Mouse (Mus musculus) liver, embryonic 12.5 days (tissue): ENCODE measurements around the gene Tsc22d3. TPM values are rescaled to one million over a fixed set of nuclear protein-coding genes. Genes with fewer than 3 reads are reported as not detected.
A peak's percentile ranks its signal among the peaks of the same experiment; 100 is the strongest.

Experiments
- ATAC-seq: fragments of 200-750 bp; cut with Nextera tagmentation; 2 replicates; pipeline ENCODE4 v1.8.0; 2017; ENCODE audit warnings: moderate number of reproducible peaks, mild to moderate bottlenecking, moderate library complexity
- H3K27ac ChIP-seq: fragments of 300-500 bp; sonication (generic); 2 replicates; pipeline ENCODE4 v1.5.1; 2016; ENCODE audit warnings: mild to moderate bottlenecking
- H3K27me3 ChIP-seq: fragments of 300-500 bp; sonication (generic); replicated peaks from 2 replicates; pipeline ENCODE4 v1.6.1; 2016; ENCODE audit warnings: mild to moderate bottlenecking, moderate library complexity
- H3K36me3 ChIP-seq: fragments of 300-500 bp; sonication (generic); 2 replicates; pipeline ENCODE4 v1.6.1; 2016; ENCODE audit warnings: mild to moderate bottlenecking, moderate library complexity
- H3K4me1 ChIP-seq: fragments of 300-500 bp; sonication (generic); 2 replicates; pipeline ENCODE4 v1.6.1; 2016
- H3K4me2 ChIP-seq: fragments of 300-500 bp; sonication (generic); 2 replicates; pipeline ENCODE4 v1.6.1; 2016; ENCODE audit warnings: mild to moderate bottlenecking, moderate library complexity
- H3K4me3 ChIP-seq: fragments of 300-500 bp; sonication (generic); 2 replicates; pipeline ENCODE4 v1.5.1; 2016; ENCODE audit warnings: mild to moderate bottlenecking, moderate library complexity
- H3K9ac ChIP-seq: fragments of 300-500 bp; sonication (generic); 2 replicates; pipeline ENCODE4 v1.6.1; 2016; ENCODE audit warnings: mild to moderate bottlenecking, moderate library complexity
- H3K9me3 ChIP-seq: fragments of 300-500 bp; sonication (generic); replicated peaks from 2 replicates; pipeline ENCODE4 v1.6.1; 2016; ENCODE audit warnings: mild to moderate bottlenecking, moderate library complexity
- WGBS: fragments of 180-500 bp; shearing (Covaris S2); methylation state at CpG from one replicate; pipeline ENCODE4 v1.1.7; 2016; ENCODE audit not compliant: insufficient replicate concordance; 5-methylcytosine and 5-hydroxymethylcytosine counted together
- polyA plus RNA-seq: library from polyadenylated mRNA; unstranded; fragments of >200 nt; fragmentation: Nextera tagmentation; extraction: Ambion mirVana; gene quantifications from 2 replicates; pipeline ENCODE4 v1.2.1, GENCODE M21; 2016

Tsc22d3 gene
- 16.0 and 17.1 TPM in 2 replicates for polyA plus RNA-seq

DNA sequence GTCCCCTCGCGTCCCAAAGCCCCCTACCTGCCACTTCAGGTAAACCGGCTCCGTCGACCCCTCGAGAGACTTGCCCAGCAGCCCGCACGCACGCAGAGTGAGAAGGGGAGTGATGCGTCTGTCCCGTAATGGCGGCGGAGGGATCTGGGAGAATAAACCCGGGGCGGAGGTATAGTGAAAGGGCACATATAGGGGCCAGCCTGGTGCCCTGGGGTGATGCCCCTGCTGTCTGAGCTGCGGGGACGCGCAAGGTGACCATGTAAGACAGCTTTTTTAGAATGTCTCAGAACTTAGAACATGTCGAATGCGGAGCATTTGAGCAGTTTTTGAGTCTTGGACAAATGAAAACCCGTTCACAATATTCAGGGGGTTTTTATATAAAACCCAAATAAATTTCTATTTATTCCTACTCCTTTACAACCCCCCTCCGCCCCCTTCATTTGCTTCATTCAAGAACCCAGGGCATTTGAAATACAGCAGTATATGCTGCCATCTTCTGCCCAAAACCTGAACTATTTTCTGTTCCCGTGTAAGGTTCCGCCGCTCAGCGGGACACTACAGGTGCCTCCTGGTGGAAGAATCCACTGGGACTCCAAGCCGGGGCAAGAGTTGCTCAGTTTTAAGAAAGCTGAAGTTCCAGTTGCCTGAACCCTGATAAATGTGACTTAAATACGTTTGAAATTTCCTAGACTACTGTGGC is at the start of gene Tsc22d3:
Gene Tsc22d3, minus strand, starts transcription at position 250 of the 700 bp plus-strand sequence.
- WGBS, result 20% methylated on average over 28 of the region's 28 CpGs
- Histone ChIP-seq H3K9me3 (no peaks in the 10 kb centered on the region), H3K4me1 (peaks cover 8% of the 10 kb centered on the region; the same call in 1 of the 2 replicates), H3K4me2 (peak within 1 kb of the TSS; percentile 83), H3K9ac (peak within 1 kb of the TSS; percentile 48; the same call in 1 of the 2 replicates), H3K36me3 (no peaks in the 10 kb centered on the region), H3K27me3 (peaks cover 66% of the 10 kb centered on the region), H3K27ac (no peak within 1 kb of the TSS), H3K4me3 (peak within 1 kb of the TSS; percentile 58)
- ATAC-seq, result peak; percentile 24; the same call in 1 of the 2 replicates

DNA sequence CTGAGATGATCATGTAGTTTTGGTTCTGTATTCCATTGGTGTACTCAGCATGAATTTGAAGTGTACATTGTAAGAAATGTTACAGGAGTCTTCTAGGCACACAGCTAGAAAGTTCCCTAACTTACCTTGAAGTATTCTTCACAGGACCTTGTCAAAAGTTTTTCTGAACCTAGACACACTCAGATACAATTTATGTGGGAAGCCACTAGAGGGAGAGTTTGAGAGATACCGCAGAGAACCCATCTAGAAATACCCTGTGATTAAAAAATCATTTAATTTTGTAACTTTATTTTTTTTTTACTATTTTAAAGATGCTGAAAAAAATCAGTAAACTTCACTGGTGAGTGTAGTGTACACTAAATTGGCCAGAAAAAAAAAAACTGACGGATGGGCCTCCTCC is 39.1 kb upstream of the Tsc22d3 start:
- Histone ChIP-seq H3K4me3 (no peak overlapping the region), H3K9me3 (no peaks in the 10 kb centered on the region), H3K4me2 (no peak overlapping the region), H3K27ac (no peak overlapping the region), H3K27me3 (0 out of 2 replicates have a peak, but pooled peaks cover 5% of the 10 kb centered on the region), H3K36me3 (no peaks in the 10 kb centered on the region), H3K9ac (no peak overlapping the region), H3K4me1 (no peaks in the 10 kb centered on the region)
- WGBS, result 47% methylated on average over 2 of the region's 2 CpGs
- no peak for ATAC-seq

- Histone ChIP-seq H3K36me3 (no peaks in the 10 kb centered on the region), H3K4me1 (no peaks in the 10 kb centered on the region), H3K9me3 (no peaks in the 10 kb centered on the region), H3K27ac (no peak overlapping the region), H3K4me3 (no peak overlapping the region), H3K27me3 (0 out of 2 replicates have a peak, but pooled peaks cover 5% of the 10 kb centered on the region), H3K4me2 (no peak overlapping the region), H3K9ac (no peak overlapping the region)
- WGBS, result 67% methylated on average over 5 of the region's 5 CpGs
- ATAC-seq, result no peak
These were observed 37.6 kb upstream of the Tsc22d3 start for GRCm38 (mm10) chrX:140638028-140638427.

DNA sequence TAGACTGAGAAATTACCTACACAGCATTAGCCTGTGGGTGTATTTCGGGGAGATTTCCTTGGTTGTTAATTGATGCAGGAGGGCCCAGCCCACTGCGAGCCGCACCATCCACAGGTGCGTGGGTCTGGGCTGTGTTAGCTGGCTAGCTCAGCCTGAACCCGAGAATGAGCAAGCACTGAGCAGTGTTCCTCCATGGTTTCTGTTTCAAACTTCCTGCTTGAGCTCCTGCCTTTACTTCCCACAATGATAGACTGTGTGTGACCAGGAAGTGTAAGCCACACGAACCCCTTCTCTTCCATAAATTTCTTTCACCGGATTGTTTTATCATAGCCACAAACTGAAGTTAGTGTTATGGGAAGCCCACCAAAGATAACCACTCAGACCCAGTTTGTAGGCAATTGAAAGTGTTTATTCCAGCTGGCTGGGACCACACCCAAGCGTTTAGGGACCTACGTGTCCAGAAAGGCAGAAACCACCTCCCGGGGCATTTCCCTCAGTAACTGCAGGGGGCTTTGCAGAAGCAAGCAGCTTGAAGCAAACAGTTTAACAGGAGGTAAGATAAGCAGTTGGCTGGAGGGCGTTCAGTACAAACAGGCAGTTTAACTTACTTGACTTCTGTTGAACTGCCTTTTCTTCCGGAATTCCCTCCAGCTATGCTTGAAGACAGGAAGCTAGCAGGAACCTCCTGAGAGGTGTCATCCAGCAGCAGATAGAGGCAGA is 24.6 kb upstream of the Tsc22d3 start:
- no peak overlapping the region for H3K4me3 ChIP-seq
- no peaks in the 10 kb centered on the region for H3K9me3 ChIP-seq
- H3K9ac ChIP-seq, result no peak overlapping the region
- H3K4me1 ChIP-seq, result no peaks in the 10 kb centered on the region
- H3K4me2 ChIP-seq, result peak overlapping the region; percentile 24
- no peak overlapping the region for H3K27ac ChIP-seq
- ATAC-seq, result no peak
- WGBS, result 33% methylated on average over 12 of the region's 12 CpGs
- no peaks in the 10 kb centered on the region; the same call in 1 of the 2 replicates for H3K27me3 ChIP-seq
- H3K36me3 ChIP-seq, result no peaks in the 10 kb centered on the region

GRCm38 (mm10) chrX:140609938-140610337 is 9.5 kb upstream of the Tsc22d3 start:
- Histone ChIP-seq H3K27ac (no peak overlapping the region), H3K9me3 (no peaks in the 10 kb centered on the region), H3K9ac (no peak overlapping the region), H3K4me2 (no peak overlapping the region), H3K27me3 (peaks cover 17% of the 10 kb centered on the region), H3K4me3 (no peak overlapping the region), H3K36me3 (no peaks in the 10 kb centered on the region), H3K4me1 (no peaks in the 10 kb centered on the region)
- ATAC-seq, result no peak
- 40% methylated on average over 4 of the region's 4 CpGs for WGBS

DNA sequence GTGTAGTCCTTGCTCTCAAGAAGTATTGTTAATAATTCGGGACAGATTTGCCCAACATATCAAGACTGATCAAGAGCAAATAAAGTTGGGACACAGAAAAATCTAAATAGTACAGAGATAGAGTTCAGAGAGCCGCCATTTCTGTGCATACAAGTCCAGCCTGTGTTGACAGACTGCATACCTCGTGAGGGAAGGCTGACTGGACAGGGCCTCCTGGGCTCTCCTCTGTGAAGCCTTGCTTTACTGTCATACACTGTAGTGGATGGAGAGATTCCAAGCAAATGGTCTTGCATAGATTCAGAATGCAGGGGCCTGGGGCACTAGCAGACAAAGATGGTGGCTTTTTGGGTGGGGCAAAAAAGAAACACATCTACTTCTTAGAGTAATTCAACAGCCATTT is 1.4 kb upstream of the Tsc22d3 start:
- H3K36me3 ChIP-seq, result no peaks in the 10 kb centered on the region
- H3K27me3 ChIP-seq, result peaks cover 65% of the 10 kb centered on the region
- no peak overlapping the region for H3K4me2 ChIP-seq

DNA sequence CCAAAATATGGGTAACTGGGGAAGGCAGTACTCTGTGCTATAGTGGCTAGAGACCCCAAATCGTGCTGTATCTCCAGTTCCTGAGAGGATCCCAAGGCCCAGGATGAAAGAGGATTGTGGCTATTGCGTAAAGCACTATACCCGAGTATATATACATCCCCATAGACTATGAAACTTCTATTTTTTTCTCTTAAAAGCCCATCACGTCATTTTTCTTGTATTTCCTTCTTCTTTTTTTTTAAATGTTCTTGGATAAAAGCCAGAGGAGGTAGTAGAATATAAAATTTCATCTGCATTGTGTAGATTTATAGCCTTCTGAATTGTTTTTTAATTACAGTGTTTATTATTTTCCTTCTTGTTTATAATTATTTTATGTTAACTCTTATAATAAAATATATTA is 852 bp upstream of the Tsc22d3 start:
- ATAC-seq, result no peak
- no peak overlapping the region for H3K4me3 ChIP-seq
- peaks cover 8% of the 10 kb centered on the region; the same call in 1 of the 2 replicates for H3K4me1 ChIP-seq
- H3K27ac ChIP-seq, result no peak overlapping the region
- H3K4me2 ChIP-seq, result no peak overlapping the region
- H3K9me3 ChIP-seq, result no peaks in the 10 kb centered on the region
- no peaks in the 10 kb centered on the region for H3K36me3 ChIP-seq
- no peak overlapping the region for H3K9ac ChIP-seq
- H3K27me3 ChIP-seq, result peaks cover 64% of the 10 kb centered on the region
- WGBS, result 50% methylated on average over 4 of the region's 4 CpGs

More for the DNA sequence above, 1.4 kb upstream of the Tsc22d3 start:
- ATAC-seq, result no peak
- Histone ChIP-seq H3K4me1 (peaks cover 8% of the 10 kb centered on the region; the same call in 1 of the 2 replicates), H3K27ac (no peak overlapping the region), H3K9ac (no peak overlapping the region), H3K9me3 (no peaks in the 10 kb centered on the region), H3K4me3 (no peak overlapping the region)
- 56% methylated on average over 3 of the region's 3 CpGs for WGBS

DNA sequence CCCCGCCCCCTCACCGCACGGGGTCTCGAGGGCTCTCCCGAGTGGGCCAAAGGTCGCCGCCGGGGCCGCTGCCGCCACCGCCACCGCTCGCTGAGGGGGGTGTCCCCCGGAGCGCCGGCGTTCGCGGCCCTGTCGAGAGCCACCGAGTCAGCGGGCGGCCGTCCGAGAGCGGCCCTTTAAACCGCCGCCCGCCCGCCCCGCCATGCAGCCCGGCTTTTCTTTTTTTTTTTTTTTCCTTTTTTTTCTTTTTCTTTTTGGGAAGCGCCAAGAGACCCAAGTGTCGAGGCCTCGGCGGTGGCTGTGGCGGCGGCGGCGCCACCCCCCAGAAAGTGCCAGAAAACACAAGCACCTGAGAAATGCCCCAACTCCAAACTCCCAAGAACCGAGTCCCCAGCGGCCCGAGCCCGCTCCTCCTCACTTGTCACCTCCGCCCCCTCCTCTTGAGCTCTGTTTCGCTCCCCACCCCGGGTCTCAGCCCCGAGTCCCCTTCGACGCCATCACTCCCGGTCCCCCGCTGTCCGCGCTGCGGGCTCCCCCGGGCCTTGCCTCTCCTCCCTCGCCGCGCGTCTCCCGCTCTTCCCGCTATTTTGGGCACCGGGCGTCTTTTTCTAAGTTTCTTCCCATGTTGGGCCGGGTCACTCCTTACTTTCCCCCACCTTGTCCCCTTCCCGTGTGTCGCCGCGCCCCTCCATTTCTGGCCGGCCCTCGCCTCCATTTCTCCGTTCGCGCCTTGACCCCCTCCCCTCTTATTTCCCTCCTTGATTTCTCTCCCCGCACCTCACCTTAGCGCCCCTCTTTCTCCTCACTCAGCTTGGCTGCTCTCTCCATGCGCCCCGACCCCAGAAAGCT is 674 bp downstream of the Tsc22d3 start:
- WGBS, result 15% methylated on average over 60 of the region's 78 CpGs
- H3K27ac ChIP-seq, result no peak overlapping the region

DNA sequence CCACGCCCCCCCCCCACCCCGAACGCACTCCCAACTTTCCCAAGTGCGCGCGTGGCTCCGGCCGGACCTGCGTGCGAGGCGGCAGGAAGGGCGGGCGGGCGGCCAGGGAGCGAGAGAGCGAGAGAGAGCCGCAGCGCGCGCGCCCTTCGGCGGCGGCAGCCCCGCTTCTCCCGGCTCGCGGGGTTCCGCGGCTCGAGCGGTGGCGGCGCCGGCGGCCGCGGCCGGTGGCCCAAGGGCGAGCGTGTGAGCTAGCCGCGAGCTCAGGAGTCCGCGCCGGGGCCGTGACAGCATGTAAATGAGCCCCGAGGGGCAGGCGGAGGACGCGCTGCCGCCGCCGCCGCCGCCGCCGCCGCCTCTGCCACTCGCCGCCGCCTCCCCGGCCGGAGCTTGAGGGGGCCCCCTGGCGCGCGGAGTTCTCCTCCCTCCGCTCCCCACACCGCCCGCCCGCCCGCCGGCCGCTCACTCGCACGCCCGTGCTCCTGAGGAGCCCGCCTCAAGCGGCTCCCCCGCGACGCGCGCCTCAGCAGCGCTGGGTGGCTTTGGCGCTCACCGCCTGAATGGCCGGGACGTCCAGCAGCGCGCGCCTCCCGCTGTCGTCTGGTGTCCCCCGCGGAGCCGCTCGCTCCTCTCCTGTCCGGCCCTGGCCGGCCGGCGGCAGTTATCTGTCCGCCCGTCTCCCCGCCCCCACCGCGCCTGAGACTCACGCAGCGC is 1.5 kb downstream of the Tsc22d3 start:
- no peaks in the 10 kb centered on the region for H3K36me3 ChIP-seq
- no peaks in the 10 kb centered on the region for H3K9me3 ChIP-seq
- 22% methylated on average over 18 of the region's 109 CpGs for WGBS
- peak; percentile 81 for ATAC-seq
- H3K4me1 ChIP-seq, result peaks cover 8% of the 10 kb centered on the region; the same call in 1 of the 2 replicates
- no peak overlapping the region for H3K27ac ChIP-seq
- H3K4me2 ChIP-seq, result peak overlapping the region; percentile 83
- peak overlapping the region; percentile 48; the same call in 1 of the 2 replicates for H3K9ac ChIP-seq
- H3K4me3 ChIP-seq, result peak overlapping the region; percentile 58
- H3K27me3 ChIP-seq, result peaks cover 65% of the 10 kb centered on the region

More for the DNA sequence above, 674 bp downstream of the Tsc22d3 start:
- Histone ChIP-seq H3K36me3 (no peaks in the 10 kb centered on the region), H3K4me1 (peaks cover 8% of the 10 kb centered on the region; the same call in 1 of the 2 replicates), H3K4me2 (peak overlapping the region; percentile 83), H3K9me3 (no peaks in the 10 kb centered on the region), H3K9ac (peak overlapping the region; percentile 48; the same call in 1 of the 2 replicates), H3K4me3 (peak overlapping the region; percentile 58), H3K27me3 (peaks cover 65% of the 10 kb centered on the region)
- no peak; the same call in 1 of the 2 replicates for ATAC-seq

GRCm38 (mm10) chrX:140598194-140598849 is 2.1 kb downstream of the Tsc22d3 start:
- peak; percentile 31; the same call in 1 of the 2 replicates for ATAC-seq
- peak overlapping the region; percentile 48; the same call in 1 of the 2 replicates for H3K9ac ChIP-seq
- peak overlapping the region; percentile 83 for H3K4me2 ChIP-seq
- peaks cover 65% of the 10 kb centered on the region for H3K27me3 ChIP-seq
- no peak overlapping the region for H3K27ac ChIP-seq
- H3K9me3 ChIP-seq, result no peaks in the 10 kb centered on the region
- H3K4me1 ChIP-seq, result peaks cover 8% of the 10 kb centered on the region; the same call in 1 of the 2 replicates
- no peaks in the 10 kb centered on the region for H3K36me3 ChIP-seq
- H3K4me3 ChIP-seq, result peak overlapping the region; percentile 58
- WGBS, result 19% methylated on average over 32 of the region's 48 CpGs
